Mouse (Mus musculus): ENCODE results near the gene Psmd6. TPM values are rescaled to one million over a fixed set of nuclear protein-coding genes. Genes with fewer than 3 reads are reported as not detected.

Gene Psmd6
- polyA plus RNA-seq, 1 experiment from 2014 or later: 254 TPM

DNA sequence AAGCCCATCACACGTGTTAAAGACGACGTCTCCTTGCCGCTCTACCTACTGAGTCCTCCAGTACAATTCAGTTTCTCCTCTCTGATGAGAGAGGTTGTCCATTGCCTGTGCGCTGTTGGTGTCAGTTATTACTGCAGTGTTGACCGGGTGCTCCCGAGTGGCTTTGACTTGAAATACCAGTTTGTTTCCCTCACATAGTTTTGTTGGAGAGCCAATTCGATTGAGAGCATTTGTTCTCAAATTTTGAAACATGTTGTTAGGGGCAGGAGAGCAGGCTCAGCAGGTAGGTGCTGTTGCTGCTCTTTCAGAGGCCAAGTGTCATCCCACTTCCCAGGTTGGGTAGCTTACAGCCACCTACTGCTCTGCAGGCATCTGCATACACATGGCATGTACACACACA is 37.0 kb downstream of the Psmd6 start:
- no peak for ATAC-seq (ENCODE audit: insufficient number of reproducible peaks, insufficient read depth, low FRiP score, low TSS enrichment, low read depth)
- no peak overlapping the region for H3K4me2 ChIP-seq
- H3K27ac ChIP-seq: no peak overlapping the region
- H3K9ac ChIP-seq: no peak overlapping the region
- no peaks in the 10 kb centered on the region for H3K4me1 ChIP-seq
- H3K27me3 ChIP-seq: no peaks in the 10 kb centered on the region
- no peak overlapping the region for H3K4me3 ChIP-seq
- H3K9me3 ChIP-seq: no peaks in the 10 kb centered on the region
- H3K36me3 ChIP-seq: peaks cover 11% of the 10 kb centered on the region; the same call in 1 of the 2 replicates
- 84% methylated on average over 8 of the region's 8 CpGs for WGBS

DNA sequence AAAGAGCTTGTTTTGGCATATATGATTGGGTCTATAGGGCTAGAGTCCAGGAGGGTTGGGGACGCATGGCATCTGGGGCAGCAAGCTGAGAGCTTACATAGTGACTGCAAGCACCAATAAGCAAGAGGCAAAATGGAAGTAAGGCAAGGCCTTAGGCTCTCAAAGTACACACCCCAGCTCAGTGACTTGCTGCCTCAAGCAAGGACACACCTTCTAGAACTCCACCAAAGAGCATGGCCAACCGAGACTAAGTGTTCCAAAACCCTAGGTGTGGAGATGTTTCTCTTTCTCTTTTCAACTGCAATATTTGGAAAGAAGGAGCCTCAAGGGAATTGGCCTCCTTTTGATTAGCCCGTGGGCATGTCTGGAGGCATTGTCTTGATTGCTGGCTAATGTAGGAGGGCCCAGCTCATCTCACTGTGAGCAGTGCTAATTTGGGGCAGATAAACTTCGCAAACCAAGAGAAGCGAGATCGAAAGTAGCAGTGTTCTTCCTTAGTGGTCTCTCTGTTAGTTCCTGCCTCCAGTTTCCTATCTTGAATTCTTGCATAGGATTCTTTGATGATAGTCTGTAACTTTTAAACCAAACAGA is 40.1 kb downstream of the Psmd6 start:
- 91% methylated on average over 6 of the region's 6 CpGs for WGBS
- no peaks in the 10 kb centered on the region for H3K4me1 ChIP-seq
- H3K27me3 ChIP-seq: no peaks in the 10 kb centered on the region
- no peak overlapping the region for H3K27ac ChIP-seq
- H3K9me3 ChIP-seq: no peaks in the 10 kb centered on the region
- H3K4me2 ChIP-seq: no peak overlapping the region
- H3K4me3 ChIP-seq: no peak overlapping the region
- H3K36me3 ChIP-seq: no peaks in the 10 kb centered on the region; the same call in 1 of the 2 replicates
- no peak overlapping the region for H3K9ac ChIP-seq
- ATAC-seq (ENCODE audit: insufficient number of reproducible peaks, insufficient read depth, low FRiP score, low TSS enrichment, low read depth): no peak

DNA sequence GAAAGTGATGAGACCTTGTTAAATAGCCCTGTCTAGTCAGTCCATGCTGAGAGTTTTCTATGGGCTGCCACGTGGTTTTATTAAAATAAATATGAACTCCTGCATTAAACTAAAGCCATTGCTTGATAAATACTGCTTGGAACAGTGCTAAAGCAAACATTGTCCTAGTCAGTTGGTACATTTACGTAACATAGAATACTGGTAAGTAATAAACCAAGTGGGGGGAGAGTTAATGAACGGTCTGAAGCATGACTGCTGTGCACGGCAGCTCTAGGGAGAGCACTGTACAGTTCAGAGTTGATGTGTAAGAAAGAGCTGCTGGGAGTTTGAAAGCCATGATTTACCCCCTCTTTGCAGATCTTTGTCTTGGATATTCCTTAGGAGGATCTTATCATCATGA is 49.3 kb downstream of the Psmd6 start:
- Histone ChIP-seq H3K4me1 (peaks cover 29% of the 10 kb centered on the region), H3K9ac (no peak overlapping the region), H3K36me3 (no peaks in the 10 kb centered on the region; the same call in 1 of the 2 replicates), H3K4me2 (no peak overlapping the region), H3K27me3 (no peaks in the 10 kb centered on the region), H3K27ac (no peak overlapping the region; the same call in 1 of the 2 replicates), H3K4me3 (no peak overlapping the region), H3K9me3 (no peaks in the 10 kb centered on the region)
- no peak for ATAC-seq (ENCODE audit: insufficient number of reproducible peaks, insufficient read depth, low FRiP score, low TSS enrichment, low read depth)
- WGBS: 70% methylated on average over 4 of the region's 4 CpGs

DNA sequence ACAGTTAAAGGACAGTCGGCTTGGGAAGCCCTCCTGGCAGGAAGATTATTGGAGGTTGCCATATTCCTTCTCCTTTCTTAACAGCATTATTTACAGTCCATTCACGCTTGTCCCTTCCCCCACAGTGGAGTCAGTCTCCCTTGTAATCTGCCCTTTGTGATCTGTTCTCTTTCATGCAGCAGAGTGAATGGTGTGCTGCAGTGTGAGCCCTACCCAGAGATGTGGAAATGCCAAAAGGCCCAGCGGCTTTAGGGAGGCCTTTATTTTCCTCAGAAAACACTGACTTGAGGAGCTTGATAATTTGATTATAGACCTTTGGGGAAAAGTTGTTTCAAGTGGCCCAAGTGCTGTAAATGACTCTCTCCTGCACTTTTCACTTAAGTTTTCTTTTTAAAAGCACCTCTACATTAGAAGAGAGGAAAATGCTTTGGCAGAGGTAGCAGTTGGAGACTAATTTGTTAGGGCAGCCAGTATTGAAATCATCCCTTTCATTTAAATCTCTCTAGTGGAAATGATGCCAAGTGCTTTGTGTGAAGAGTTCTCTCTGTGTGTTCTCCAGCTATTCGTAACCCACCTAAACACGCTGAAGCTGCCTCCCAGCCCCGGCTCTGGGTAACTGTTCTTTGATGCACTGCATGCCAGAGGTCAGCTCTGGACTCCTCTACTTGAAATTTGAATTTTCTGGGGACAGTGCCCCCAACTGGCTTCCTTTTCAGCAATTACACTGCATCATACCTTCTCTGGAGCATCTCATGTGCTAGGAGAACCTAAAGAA is 50.1 kb downstream of the Psmd6 start:
- Histone ChIP-seq H3K4me1 (peaks cover 29% of the 10 kb centered on the region), H3K4me2 (no peak overlapping the region), H3K27me3 (no peaks in the 10 kb centered on the region), H3K27ac (no peak overlapping the region), H3K4me3 (no peak overlapping the region), H3K9ac (no peak overlapping the region), H3K36me3 (no peaks in the 10 kb centered on the region; the same call in 1 of the 2 replicates), H3K9me3 (no peaks in the 10 kb centered on the region)
- no peak for ATAC-seq (ENCODE audit: insufficient number of reproducible peaks, insufficient read depth, low FRiP score, low TSS enrichment, low read depth)
- 34% methylated on average over 6 of the region's 6 CpGs for WGBS

DNA sequence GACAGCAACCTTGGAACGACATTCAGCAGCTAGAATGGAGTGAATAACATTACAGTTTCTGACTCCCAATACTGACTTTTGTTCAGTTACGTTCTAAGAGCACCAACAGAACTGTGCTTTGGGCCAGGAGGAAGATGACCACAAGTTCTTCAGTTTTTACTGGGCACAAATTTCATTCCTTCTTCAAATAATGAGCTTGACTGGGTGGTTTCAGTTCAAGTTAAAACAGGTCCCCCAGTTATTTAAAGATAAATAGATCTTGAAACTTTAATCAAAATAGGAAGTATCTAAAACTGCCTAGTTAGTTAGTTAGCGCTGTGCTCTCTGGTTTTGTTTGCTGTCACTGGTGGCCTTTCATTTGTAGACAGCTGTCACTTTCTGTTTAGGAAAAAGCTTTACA is 52.2 kb downstream of the Psmd6 start:
- peaks cover 41% of the 10 kb centered on the region for H3K4me1 ChIP-seq
- 35% methylated on average over 3 of the region's 3 CpGs for WGBS
- H3K27me3 ChIP-seq: no peaks in the 10 kb centered on the region
- no peak overlapping the region for H3K4me3 ChIP-seq
- no peaks in the 10 kb centered on the region for H3K9me3 ChIP-seq
- peak overlapping the region; percentile 82; the same call in 1 of the 2 replicates for H3K27ac ChIP-seq
- no peak overlapping the region for H3K4me2 ChIP-seq
- no peaks in the 10 kb centered on the region; the same call in 1 of the 2 replicates for H3K36me3 ChIP-seq
- no peak for ATAC-seq (ENCODE audit: insufficient number of reproducible peaks, insufficient read depth, low FRiP score, low TSS enrichment, low read depth)
- no peak overlapping the region for H3K9ac ChIP-seq

DNA sequence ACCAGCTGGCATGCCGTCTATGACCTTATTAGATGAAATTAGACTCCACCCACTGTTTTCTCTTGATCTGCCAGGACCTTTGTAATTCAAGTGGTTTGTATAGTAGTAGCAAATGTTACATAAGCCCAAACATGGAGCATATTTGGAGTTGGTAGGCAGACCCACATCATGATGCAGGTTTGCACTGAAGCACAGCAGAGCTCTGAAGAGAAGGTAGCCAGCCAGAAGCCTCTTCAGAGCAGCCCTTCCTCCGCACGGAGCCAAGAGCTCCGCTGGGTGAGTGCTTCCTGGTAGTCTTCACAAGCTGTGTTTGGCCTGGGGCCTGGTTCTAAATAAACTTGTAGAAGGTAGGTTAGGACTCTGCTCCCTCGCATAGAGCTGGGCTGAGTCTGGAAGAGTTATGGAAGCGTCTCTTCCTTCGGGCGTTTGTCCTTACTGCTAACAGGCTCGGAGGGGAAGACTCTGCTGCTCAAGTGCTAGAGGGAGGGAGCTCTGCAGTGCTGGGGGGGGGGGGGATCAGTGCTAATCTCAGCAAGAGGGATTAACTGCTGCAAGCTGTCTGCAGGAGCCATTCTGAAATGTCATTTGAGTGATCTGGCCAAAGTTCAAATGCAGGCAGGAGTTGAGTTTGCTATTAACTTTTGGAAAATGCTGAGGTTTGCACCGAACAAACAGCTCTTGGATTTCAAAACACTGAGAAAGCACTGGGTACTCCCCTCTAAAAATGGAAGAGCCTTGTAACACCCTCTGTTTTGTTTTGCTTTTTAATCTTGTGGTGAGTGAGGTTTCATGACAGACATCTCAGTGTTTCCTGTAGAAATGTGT is 52.9 kb downstream of the Psmd6 start:
- Histone ChIP-seq H3K36me3 (no peaks in the 10 kb centered on the region; the same call in 1 of the 2 replicates), H3K27me3 (no peaks in the 10 kb centered on the region), H3K9ac (0 out of 2 replicates have a peak overlapping the region, but pooled peaks have one; percentile 21), H3K9me3 (no peaks in the 10 kb centered on the region), H3K4me3 (0 out of 2 replicates have a peak overlapping the region, but pooled peaks have one; percentile 8), H3K4me1 (peaks cover 44% of the 10 kb centered on the region), H3K27ac (peak overlapping the region; percentile 82), H3K4me2 (peak overlapping the region; percentile 52)
- WGBS: 10% methylated on average over 10 of the region's 10 CpGs
- no peak for ATAC-seq (ENCODE audit: insufficient number of reproducible peaks, insufficient read depth, low FRiP score, low TSS enrichment, low read depth)

DNA sequence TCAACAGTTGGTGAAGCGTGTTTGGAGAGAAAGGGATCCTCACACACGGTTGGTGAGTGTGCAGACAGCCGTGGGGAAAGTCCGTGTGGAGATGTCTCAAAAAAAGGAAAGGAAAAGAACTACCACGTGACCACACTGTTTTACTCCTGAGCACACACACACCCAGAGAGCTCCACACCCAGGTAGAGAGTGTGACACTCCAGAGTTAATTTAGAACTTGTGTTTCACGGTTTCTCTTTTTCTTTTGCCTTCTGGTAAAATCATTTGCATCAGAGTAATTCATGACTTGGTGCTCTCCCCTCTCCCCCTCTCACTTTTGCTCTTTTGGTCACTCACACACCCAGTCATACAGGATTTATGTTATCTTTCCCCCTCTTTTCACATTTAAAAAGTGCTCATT is 54.5 kb downstream of the Psmd6 start:
- Histone ChIP-seq H3K4me2 (no peak overlapping the region), H3K27ac (no peak overlapping the region), H3K4me1 (peaks cover 50% of the 10 kb centered on the region), H3K9ac (no peak overlapping the region), H3K27me3 (no peaks in the 10 kb centered on the region), H3K4me3 (no peak overlapping the region), H3K36me3 (no peaks in the 10 kb centered on the region), H3K9me3 (no peaks in the 10 kb centered on the region)
- WGBS: 64% methylated on average over 6 of the region's 6 CpGs
- no peak for ATAC-seq (ENCODE audit: insufficient number of reproducible peaks, insufficient read depth, low FRiP score, low TSS enrichment, low read depth)

- H3K9ac ChIP-seq: no peak overlapping the region
- WGBS: 32% methylated on average over 4 of the region's 4 CpGs
- ATAC-seq (ENCODE audit: insufficient number of reproducible peaks, insufficient read depth, low FRiP score, low TSS enrichment, low read depth): 0 out of 2 replicates have a peak, but pooled peaks have one; percentile 22
- no peaks in the 10 kb centered on the region for H3K9me3 ChIP-seq
- peaks cover 40% of the 10 kb centered on the region for H3K4me1 ChIP-seq
- no peak overlapping the region for H3K4me3 ChIP-seq
- H3K27ac ChIP-seq: peak overlapping the region; percentile 29; the same call in 1 of the 2 replicates
- no peak overlapping the region for H3K4me2 ChIP-seq
- H3K36me3 ChIP-seq: no peaks in the 10 kb centered on the region
- H3K27me3 ChIP-seq: no peaks in the 10 kb centered on the region
Measured at GRCm38 (mm10) chr14:14065142-14065498, 55.7 kb downstream of the Psmd6 start.

- H3K9me3 ChIP-seq: no peaks in the 10 kb centered on the region
- peaks cover 39% of the 10 kb centered on the region for H3K4me1 ChIP-seq
- no peaks in the 10 kb centered on the region for H3K27me3 ChIP-seq
- H3K27ac ChIP-seq: peak overlapping the region; percentile 29; the same call in 1 of the 2 replicates
- H3K9ac ChIP-seq: no peak overlapping the region
- no peak overlapping the region for H3K4me3 ChIP-seq
- ATAC-seq (ENCODE audit: insufficient number of reproducible peaks, insufficient read depth, low FRiP score, low TSS enrichment, low read depth): peak; percentile 68
- H3K36me3 ChIP-seq: no peaks in the 10 kb centered on the region
- H3K4me2 ChIP-seq: no peak overlapping the region
- WGBS: 9% methylated on average over 5 of the region's 5 CpGs
Measured at GRCm38 (mm10) chr14:14064486-14065141, 56.2 kb downstream of the Psmd6 start.

DNA sequence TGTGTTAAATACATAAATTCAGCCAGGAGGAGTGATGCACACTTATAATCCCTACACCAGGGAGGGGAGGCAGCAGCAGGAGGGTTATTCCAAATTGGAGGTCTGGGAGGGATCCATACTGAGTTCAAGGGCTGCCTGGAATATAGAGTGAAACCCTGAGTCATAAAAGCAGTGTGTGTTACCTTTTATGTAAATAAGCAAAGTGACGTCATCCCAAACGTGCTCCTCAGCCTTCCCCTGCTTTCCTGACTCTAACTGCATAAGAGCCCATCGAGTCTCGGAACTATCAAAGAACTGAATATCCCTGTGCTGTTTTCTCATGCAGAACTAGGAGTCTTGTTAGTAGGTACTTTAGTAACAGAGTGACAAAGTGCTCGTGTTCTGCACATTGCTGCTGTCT is 57.4 kb downstream of the Psmd6 start:
- 56% methylated on average over 5 of the region's 5 CpGs for WGBS
- Histone ChIP-seq H3K4me2 (no peak overlapping the region), H3K4me3 (no peak overlapping the region), H3K9me3 (no peaks in the 10 kb centered on the region), H3K36me3 (0 out of 2 replicates have a peak, but pooled peaks cover 4% of the 10 kb centered on the region), H3K27me3 (no peaks in the 10 kb centered on the region), H3K4me1 (peaks cover 33% of the 10 kb centered on the region), H3K9ac (no peak overlapping the region), H3K27ac (no peak overlapping the region)
- no peak for ATAC-seq (ENCODE audit: insufficient number of reproducible peaks, insufficient read depth, low FRiP score, low TSS enrichment, low read depth)

Measured in embryonic facial prominence, embryonic 13.5 days (tissue).